30 mouse cellular contexts compared by ENCODE assay signal in the genomic region with DNA sequence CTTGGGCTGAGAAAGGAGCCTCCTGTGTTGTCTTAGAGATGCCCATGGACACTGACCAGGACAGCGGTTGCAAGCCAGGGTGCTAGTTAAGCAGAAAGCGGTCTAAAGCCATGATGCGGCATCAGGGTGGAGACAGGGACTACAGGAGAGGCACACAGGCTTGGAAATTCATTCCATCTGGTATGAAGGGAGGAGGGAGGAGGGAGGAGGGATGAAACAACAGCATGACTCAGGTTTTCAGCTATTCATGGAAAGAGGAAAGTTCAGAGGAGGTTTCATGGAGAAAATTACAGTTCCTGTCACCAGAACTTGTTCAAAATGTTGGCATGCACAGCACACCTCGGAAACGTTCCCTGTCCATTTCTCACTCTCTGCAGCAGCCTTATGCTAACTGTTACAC. TPM values are rescaled to one million over a fixed set of nuclear protein-coding genes. Genes with fewer than 3 reads are reported as not detected.
A peak's percentile ranks its signal among the peaks of the same experiment; 100 is the strongest.
DNase-seq lines count a peak whose midpoint lies in the region; ATAC-seq and TF ChIP-seq lines count a peak whose summit lies in the region.
"Had no signal": no experiment of that assay in that cellular context is flagged by ENCODE, and none has a peak within 500 bp of the region (broad histone marks: within the 10 kb centered on the region; RNA-seq: fewer than 3 reads in every experiment).

No protein-coding gene starts in this region.

- WGBS in cerebellum, adult 2 months: 22% methylated on average over 5 of the region's 5 CpGs
- 34% methylated on average over 5 of the region's 5 CpGs for WGBS in olfactory bulb, adult 2 months
- 89% methylated on average over 5 of the region's 5 CpGs for whole genome bisulfite sequencing in kidney, embryonic 14.5 days

- no peaks in the 10 kb centered on the region for H3K36me3 ChIP-seq in kidney, embryonic 14.5 days (ENCODE audit: control insufficient read depth, insufficient read depth, low read length)
- H3K36me3 ChIP-seq: embryonic facial prominence, embryonic 12.5 days; forebrain, embryonic 15.5 days; G1E; heart, embryonic 13.5 days; kidney, embryonic 15.5 days; midbrain, embryonic 10.5 days had no signal

- DNase-seq in cerebellum, adult 2 months: peak; percentile 43 to 79
- DNase-seq in cerebellum, adult 11 months: no peak
- DNase-seq in left cerebral cortex, adult 2 months (ENCODE audit: extremely low spot score in 1 of 2, low spot score in 2 of 2): no peak
- no peak for DNase-seq in left cerebral cortex, adult 11 months (ENCODE audit: low spot score)
- peak; percentile 51 for DNase-seq in cerebellum, adult 9-11 months
- no peak for DNase-seq in adrenal gland, adult 18-20 months (ENCODE audit: low spot score in 2 of 2)
- DNase-seq: adrenal gland, postnatal 10 days; gastrocnemius, postnatal 14 days; heart, adult 2 months; heart, postnatal 14 days; kidney, postnatal 36 days; thymus, postnatal 14 days had no signal

- H3K9me3 ChIP-seq in kidney, embryonic 14.5 days (ENCODE audit: control insufficient read depth, low read length): no peaks in the 10 kb centered on the region; the same call in 1 of the 2 replicates
- H3K9me3 ChIP-seq: embryonic facial prominence, embryonic 12.5 days; forebrain, embryonic 15.5 days; G1E; heart, embryonic 13.5 days; kidney, embryonic 15.5 days had no signal

- intact Hi-C loops in left cerebral cortex, adult 2 months (cut with DNase I): no loop called here

- H3K4me3 ChIP-seq in cerebellum, adult 2 months (replicated peaks; ENCODE audit: insufficient read depth, low read depth, low read length): peak overlapping the region; percentile 18
- H3K4me3 ChIP-seq in left cerebral cortex, adult 2 months: no peak overlapping the region
- no peak overlapping the region for H3K4me3 ChIP-seq in olfactory bulb, adult 2 months (ENCODE audit: insufficient read depth, low read depth, low read length)
- no peak overlapping the region for H3K4me3 ChIP-seq in kidney, embryonic 14.5 days (ENCODE audit: low read length)
- H3K4me3 ChIP-seq: embryonic facial prominence, embryonic 12.5 days; erythroblast, embryonic 14.5 days; forebrain, embryonic 15.5 days; heart, adult 2 months; heart, embryonic 13.5 days; kidney, embryonic 15.5 days; midbrain, embryonic 10.5 days had no signal

- H3K4me2 ChIP-seq in kidney, embryonic 14.5 days (replicated peaks; ENCODE audit: low read depth, low read length): no peak overlapping the region
- H3K4me2 ChIP-seq: embryonic facial prominence, embryonic 12.5 days; forebrain, embryonic 15.5 days; heart, embryonic 13.5 days; kidney, embryonic 15.5 days had no signal

- H3K27ac ChIP-seq in cerebellum, adult 2 months (ENCODE audit: insufficient read depth, low read length): peak overlapping the region; percentile 53
- peak overlapping the region; percentile 63 for H3K27ac ChIP-seq in left cerebral cortex, adult 2 months
- H3K27ac ChIP-seq in olfactory bulb, adult 2 months (ENCODE audit: insufficient read depth, low read depth, low read length): peak overlapping the region; percentile 91
- no peak overlapping the region for H3K27ac ChIP-seq in kidney, embryonic 14.5 days (ENCODE audit: low read depth, low read length)
- H3K27ac ChIP-seq: embryonic facial prominence, embryonic 12.5 days; forebrain, embryonic 15.5 days; heart, adult 2 months; heart, embryonic 13.5 days; hindbrain, postnatal 0 days; kidney, embryonic 15.5 days; macrophage; midbrain, embryonic 10.5 days; stomach, postnatal 0 days had no signal

- no peaks in the 10 kb centered on the region for H3K27me3 ChIP-seq in cerebellum, adult 2 months (ENCODE audit: control insufficient read depth, insufficient read depth, low read length)
- H3K27me3 ChIP-seq in kidney, embryonic 14.5 days (ENCODE audit: control insufficient read depth, insufficient read depth, low read length): no peaks in the 10 kb centered on the region
- H3K27me3 ChIP-seq: embryonic facial prominence, embryonic 12.5 days; forebrain, embryonic 15.5 days; heart, embryonic 13.5 days; kidney, embryonic 15.5 days had no signal

- H3K9ac ChIP-seq in kidney, embryonic 14.5 days (ENCODE audit: low read depth, low read length): no peak overlapping the region
- H3K9ac ChIP-seq: embryonic facial prominence, embryonic 12.5 days; forebrain, embryonic 15.5 days; heart, embryonic 13.5 days; kidney, embryonic 15.5 days had no signal

- no peak for ATAC-seq in kidney, embryonic 14.5 days (ENCODE audit: low FRiP score, low TSS enrichment)
- ATAC-seq: activated CD4-positive, CD25-positive, alpha-beta regulatory T cell, adult 4 months; forebrain, embryonic 15.5 days; hindbrain, postnatal 0 days; intestine, postnatal 0 days; midbrain, embryonic 16.5 days had no signal

- TF ChIP-seq POLR2A in cerebellum, adult 2 months (IDR thresholded peaks at IDR 0.05; ENCODE audit: borderline replicate concordance, insufficient read depth, low read length): peak; percentile 24; the same call in 1 of the 2 replicates
- no peak for TF ChIP-seq POLR2A in olfactory bulb, adult 2 months (IDR thresholded peaks at IDR 0.05; ENCODE audit: insufficient read depth, low read depth, low read length)

- TF ChIP-seq CTCF in cerebellum, adult 2 months (IDR thresholded peaks at IDR 0.05; ENCODE audit: borderline replicate concordance, insufficient read depth, low read depth, low read length): no peak
- no peak for TF ChIP-seq CTCF in left cerebral cortex, adult 2 months (IDR thresholded peaks at IDR 0.05)
- TF ChIP-seq CTCF in olfactory bulb, adult 2 months (IDR thresholded peaks at IDR 0.05; ENCODE audit: insufficient read depth, low read depth, low read length): no peak

- peaks cover 60% of the 10 kb centered on the region for H3K4me1 ChIP-seq in cerebellum, adult 2 months (ENCODE audit: control insufficient read depth, insufficient read depth, low read length)
- H3K4me1 ChIP-seq in olfactory bulb, adult 2 months (ENCODE audit: control insufficient read depth, insufficient read depth, low read length): peaks cover 20% of the 10 kb centered on the region
- H3K4me1 ChIP-seq in kidney, embryonic 14.5 days (ENCODE audit: control insufficient read depth, insufficient read depth, low read length): no peaks in the 10 kb centered on the region
- H3K4me1 ChIP-seq: embryonic facial prominence, embryonic 12.5 days; midbrain, embryonic 10.5 days had no signal

RNA-seq across cellular contexts. Expression of gene Osbp2, which starts 7.9 kb away (rescaled TPM):
- 71.3 and 81.7 TPM in 2 replicates for polyA plus RNA-seq in cerebellum, adult 2 months (2012; rRNA removed)
- 100 to 1,000 TPM; 141 to 149 TPM for total RNA-seq in left cerebral cortex, adult 2 months (2021)
- polyA plus RNA-seq in olfactory bulb, adult 2 months (2012; ENCODE audit: insufficient read depth, insufficient read length, low replicate concordance, missing spikeins): not detected in 2 replicates
- 1 to 10 TPM; 2.9 to 6.6 TPM for total RNA-seq in adrenal gland, adult 18-20 months (2021)
- 0.46 and 0.81 TPM in 2 replicates for polyA plus RNA-seq in kidney, embryonic 14.5 days (2014; fragmentation: Nextera tagmentation; extraction: Ambion mirVana)
- total RNA-seq: CH12.LX had no signal
- polyA plus RNA-seq: activated CD4-positive, CD25-positive, alpha-beta regulatory T cell, adult 4 months; erythroblast, embryonic 14.5 days; G1E had no signal

RNA-seq across cellular contexts. Expression of gene 4921536K21Rik, which starts 39.1 kb away (rescaled TPM):
- polyA plus RNA-seq in cerebellum, adult 2 months (2012; rRNA removed): 0.29 and 0.36 TPM in 2 replicates
- total RNA-seq in left cerebral cortex, adult 2 months (2021): under 1 TPM; 0.54 to 0.61 TPM
- polyA plus RNA-seq in olfactory bulb, adult 2 months (2012; ENCODE audit: insufficient read depth, insufficient read length, low replicate concordance, missing spikeins): not detected in 2 replicates
- under 1 TPM; 0.53 to 0.74 TPM for total RNA-seq in adrenal gland, adult 18-20 months (2021)
- polyA plus RNA-seq in kidney, embryonic 14.5 days (2014; fragmentation: Nextera tagmentation; extraction: Ambion mirVana): 0.20 and 0.40 TPM in 2 replicates
- total RNA-seq: liver, adult 2 months had no signal
- polyA plus RNA-seq: activated CD4-positive, CD25-positive, alpha-beta regulatory T cell, adult 4 months; G1E; liver, adult 2 months; liver, embryonic 16.5 days had no signal

RNA-seq across cellular contexts. Expression of gene Dusp18, which starts 39.2 kb away (rescaled TPM):
- polyA plus RNA-seq in cerebellum, adult 2 months (2012; rRNA removed): 5.4 and 5.7 TPM in 2 replicates
- 10 to 100 TPM; 23.1 to 24.9 TPM for total RNA-seq in left cerebral cortex, adult 2 months (2021)
- polyA plus RNA-seq in olfactory bulb, adult 2 months (2012; ENCODE audit: insufficient read depth, insufficient read length, low replicate concordance, missing spikeins): not detected in 2 replicates
- 1 to 10 TPM; 3.5 to 5.2 TPM for total RNA-seq in adrenal gland, adult 18-20 months (2021)
- 10.0 and 14.7 TPM in 2 replicates for polyA plus RNA-seq in kidney, embryonic 14.5 days (2014; fragmentation: Nextera tagmentation; extraction: Ambion mirVana)
- polyA plus RNA-seq: erythroblast, embryonic 14.5 days; G1E had no signal

RNA-seq across cellular contexts. Expression of gene Slc35e4, which starts 58.6 kb away (rescaled TPM):
- polyA plus RNA-seq in cerebellum, adult 2 months (2012; rRNA removed): 27.3 and 28.5 TPM in 2 replicates
- 10 to 100 TPM; 19.1 to 20.9 TPM for total RNA-seq in left cerebral cortex, adult 2 months (2021)
- polyA plus RNA-seq in olfactory bulb, adult 2 months (2012; ENCODE audit: insufficient read depth, insufficient read length, low replicate concordance, missing spikeins): not detected in 2 replicates
- total RNA-seq in adrenal gland, adult 18-20 months (2021): 1 to 10 TPM; 4.2 to 8.5 TPM
- polyA plus RNA-seq in kidney, embryonic 14.5 days (2014; fragmentation: Nextera tagmentation; extraction: Ambion mirVana): 3.0 and 3.8 TPM in 2 replicates
- polyA plus RNA-seq: G1E had no signal

Comparison
In these comparisons a context has a peak if more than half of its experiments do, and no peak if none do; other contexts are left out.
1. DNase-seq: peak in cerebellum, adult 2 months (2 of 2) and cerebellum, adult 9-11 months (single experiment); none in cerebellum, adult 11 months (single experiment), left cerebral cortex, adult 2 months (0 of 2), left cerebral cortex, adult 11 months (single experiment) and adrenal gland, adult 18-20 months (0 of 2).
2. RNA of gene Osbp2, which starts 7.9 kb away (polyA plus RNA-seq): 71.3 to 81.7 TPM in cerebellum, adult 2 months; 0.46 to 0.81 TPM in kidney, embryonic 14.5 days and not detected in olfactory bulb, adult 2 months; every median in the first group is over 10 times any median in the second.